Mouse (Mus musculus): ENCODE data around the gene Mmrn2.

The Mmrn2 gene

GRCm38 (mm10) chr14:34375415-34375904, at the start of gene Mmrn2:
TSS of gene Mmrn2 (plus strand) at chr14:34375465.
- no peak for DNase-seq (ENCODE audit: low spot score in 2 of 2)

- no peak for DNase-seq (ENCODE audit: low spot score in 2 of 2)
Measured at GRCm38 (mm10) chr14:34326606-34327005, 48.7 kb upstream of the Mmrn2 start.

- DNase-seq (ENCODE audit: low spot score in 2 of 2): no peak
Measured at GRCm38 (mm10) chr14:34327618-34328017, 47.6 kb upstream of the Mmrn2 start.

- no peak for DNase-seq (ENCODE audit: low spot score in 2 of 2)
Measured at GRCm38 (mm10) chr14:34330657-34331158, 44.6 kb upstream of the Mmrn2 start.

GRCm38 (mm10) chr14:34331886-34332285, 43.4 kb upstream of the Mmrn2 start:
- DNase-seq (ENCODE audit: low spot score in 2 of 2): no peak

GRCm38 (mm10) chr14:34332476-34332875, 42.8 kb upstream of the Mmrn2 start:
- DNase-seq (ENCODE audit: low spot score in 2 of 2): no peak

GRCm38 (mm10) chr14:34339446-34339845, 35.8 kb upstream of the Mmrn2 start:
- no peak for DNase-seq (ENCODE audit: low spot score in 2 of 2)

GRCm38 (mm10) chr14:34341993-34342392, 33.3 kb upstream of the Mmrn2 start:
- DNase-seq (ENCODE audit: low spot score in 2 of 2): no peak

GRCm38 (mm10) chr14:34343078-34343477, 32.2 kb upstream of the Mmrn2 start:
- no peak for DNase-seq (ENCODE audit: low spot score in 2 of 2)

- DNase-seq (ENCODE audit: low spot score in 2 of 2): no peak
Measured at GRCm38 (mm10) chr14:34344361-34344760, 30.9 kb upstream of the Mmrn2 start.

- DNase-seq (ENCODE audit: low spot score in 2 of 2): no peak
Measured at GRCm38 (mm10) chr14:34345771-34346566, 29.3 kb upstream of the Mmrn2 start.

GRCm38 (mm10) chr14:34347084-34347483, 28.2 kb upstream of the Mmrn2 start:
- no peak for DNase-seq (ENCODE audit: low spot score in 2 of 2)

GRCm38 (mm10) chr14:34348301-34348700, 27.0 kb upstream of the Mmrn2 start:
- DNase-seq (ENCODE audit: low spot score in 2 of 2): no peak

GRCm38 (mm10) chr14:34349007-34349406, 26.3 kb upstream of the Mmrn2 start:
- no peak for DNase-seq (ENCODE audit: low spot score in 2 of 2)

- DNase-seq (ENCODE audit: low spot score in 2 of 2): no peak
Measured at GRCm38 (mm10) chr14:34351660-34352059, 23.6 kb upstream of the Mmrn2 start.

- no peak for DNase-seq (ENCODE audit: low spot score in 2 of 2)
Measured at GRCm38 (mm10) chr14:34352523-34352922, 22.7 kb upstream of the Mmrn2 start.

- DNase-seq (ENCODE audit: low spot score in 2 of 2): no peak
Measured at GRCm38 (mm10) chr14:34353326-34353725, 21.9 kb upstream of the Mmrn2 start.

GRCm38 (mm10) chr14:34354456-34354855, 20.8 kb upstream of the Mmrn2 start:
- no peak for DNase-seq (ENCODE audit: low spot score in 2 of 2)

- no peak for DNase-seq (ENCODE audit: low spot score in 2 of 2)
Measured at GRCm38 (mm10) chr14:34355301-34355700, 20.0 kb upstream of the Mmrn2 start, which contains the start of gene Fam25c. TSS of gene Fam25c (minus strand) at chr14:34355433.

GRCm38 (mm10) chr14:34357671-34358455, 17.4 kb upstream of the Mmrn2 start:
- no peak for DNase-seq (ENCODE audit: low spot score in 2 of 2)

- no peak for DNase-seq (ENCODE audit: low spot score in 2 of 2)
Measured at GRCm38 (mm10) chr14:34359676-34360244, 15.5 kb upstream of the Mmrn2 start.

- no peak for DNase-seq (ENCODE audit: low spot score in 2 of 2)
Measured at GRCm38 (mm10) chr14:34360251-34360650, 15.0 kb upstream of the Mmrn2 start.
